Mouse (Mus musculus) adrenal gland, adult 2 months (tissue): Measurements from ENCODE around the gene Selenoo. TPM values are rescaled to one million over a fixed set of nuclear protein-coding genes. Genes with fewer than 3 reads are reported as not detected.

ENCODE experiments used
- DNase-seq: peaks from one replicate; pipeline ENCODE4 v3.0.0; 2021
- polyA plus RNA-seq: library from polyadenylated mRNA; depleted of rRNA; stranded (reverse); fragments of >200 nt; gene quantifications from 2 replicates; pipeline ENCODE4 v1.2.3, GENCODE M21; 2012
- total RNA-seq, 2 experiments: library from RNA; stranded (reverse); gene quantifications; 2 replicates each; pipeline ENCODE4 v1.2.3; 2021

Gene Selenoo
- total and polyA plus RNA-seq, 3 experiments: 37.0 to 120 (median 39.2) TPM

DNA sequence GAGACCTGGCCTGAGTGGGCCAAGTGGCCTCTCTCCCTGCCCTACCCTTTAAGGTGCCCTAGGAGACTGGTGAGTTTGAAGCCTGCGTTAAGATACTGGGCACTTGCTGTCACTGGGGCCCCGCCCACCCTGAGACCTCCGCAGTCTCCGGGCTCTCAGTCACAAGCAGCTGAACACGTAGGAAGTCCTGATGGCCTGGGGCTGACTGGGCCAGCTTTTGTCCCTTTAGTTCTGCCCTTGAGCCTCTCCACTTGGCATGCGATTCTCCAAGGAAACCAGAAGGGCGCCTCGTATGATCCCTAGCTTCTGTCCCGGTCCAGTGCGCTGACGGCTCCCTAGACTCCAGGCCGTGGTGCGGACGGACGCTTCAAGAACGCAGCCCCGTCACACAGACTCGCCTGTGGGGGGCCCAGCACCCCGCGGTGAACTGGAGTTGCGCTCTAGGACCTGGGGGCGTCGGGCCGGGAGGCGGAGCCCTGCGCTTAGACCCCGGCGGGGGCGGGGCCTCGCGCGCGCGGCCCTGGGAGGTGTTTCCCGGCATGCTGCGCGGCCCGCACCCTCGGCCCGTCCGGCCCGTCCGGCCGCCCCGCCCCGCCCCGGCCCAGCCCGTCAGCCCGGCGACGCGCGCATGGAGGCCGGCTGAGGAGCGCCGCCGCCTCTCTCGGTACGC lies 13.3 kb upstream of the Selenoo start:
- peak; percentile 96 for DNase-seq

GRCm38 (mm10) chr15:89076156-89076731 lies 12.6 kb upstream of the Selenoo start:
- DNase-seq: peak; percentile 84

DNA sequence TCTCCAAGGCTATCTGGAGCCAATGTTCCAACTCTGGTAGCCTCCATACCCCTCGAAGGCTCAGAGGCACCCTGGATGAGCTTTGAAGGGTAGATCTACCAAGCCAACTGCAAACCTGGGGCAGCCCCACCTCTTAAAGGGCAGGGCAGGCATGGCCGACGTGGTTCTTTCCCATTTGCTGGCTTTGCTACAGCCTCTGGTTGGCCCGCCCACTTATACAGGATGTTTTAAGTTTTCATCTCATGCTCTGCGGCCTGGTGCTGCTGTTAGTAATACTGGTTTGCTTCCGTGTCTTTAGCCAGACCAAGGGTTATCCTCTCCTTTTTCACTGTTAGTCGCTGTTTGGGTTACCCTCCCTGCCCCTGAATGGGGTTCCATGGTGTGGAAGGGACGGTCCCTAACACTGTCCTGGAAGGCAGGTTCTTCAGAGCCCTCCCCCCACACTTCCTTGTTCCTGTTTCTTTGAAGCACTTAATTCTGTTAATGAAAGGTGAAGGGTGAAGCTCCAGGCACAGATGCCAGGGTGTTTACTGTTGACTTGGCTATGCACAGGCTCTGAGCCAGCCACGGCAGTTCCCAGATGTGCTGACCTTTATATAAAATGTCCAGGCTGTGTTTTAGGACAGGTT lies 10.6 kb upstream of the Selenoo start:
- peak; percentile 57 for DNase-seq

- no peak for DNase-seq
Measured at GRCm38 (mm10) chr15:89083906-89084305, 5.0 kb upstream of the Selenoo start.

- DNase-seq: no peak
Measured at GRCm38 (mm10) chr15:89084826-89085225, 4.1 kb upstream of the Selenoo start.

DNA sequence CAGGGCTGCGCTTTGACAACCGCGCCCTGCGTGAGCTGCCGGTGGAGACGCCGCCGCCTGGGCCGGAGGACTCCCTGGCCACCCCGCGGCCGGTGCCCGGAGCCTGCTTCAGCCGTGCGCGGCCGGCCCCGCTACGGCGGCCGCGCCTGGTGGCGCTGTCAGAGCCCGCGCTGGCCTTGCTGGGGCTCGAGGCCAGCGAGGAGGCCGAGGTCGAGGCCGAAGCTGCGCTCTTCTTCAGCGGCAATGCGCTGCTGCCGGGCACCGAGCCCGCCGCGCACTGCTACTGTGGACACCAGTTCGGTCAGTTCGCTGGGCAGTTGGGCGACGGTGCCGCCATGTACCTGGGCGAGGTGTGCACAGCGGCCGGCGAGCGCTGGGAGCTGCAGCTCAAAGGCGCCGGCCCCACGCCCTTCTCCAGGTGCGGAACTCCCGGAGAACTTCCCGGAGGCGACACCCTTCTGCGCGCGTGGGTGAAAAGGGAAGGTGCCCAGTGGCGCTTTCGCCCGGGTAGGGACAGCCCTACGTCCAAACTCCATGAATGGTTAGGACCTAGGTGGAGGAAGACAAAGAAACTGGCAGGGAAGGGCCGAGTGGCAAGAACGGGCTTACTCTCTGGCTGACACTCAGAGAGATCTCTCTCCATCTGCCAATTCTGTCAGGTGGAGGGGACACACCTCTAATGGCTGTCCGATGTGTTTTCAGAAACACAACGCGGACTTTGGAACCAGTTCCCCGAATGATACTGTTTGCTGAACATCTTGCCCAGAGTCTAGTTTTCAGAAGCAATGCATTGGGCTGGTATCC lies 566 bp downstream of the Selenoo start:
- no peak for DNase-seq

- DNase-seq: no peak
Measured at GRCm38 (mm10) chr15:89090662-89091061, 1.8 kb downstream of the Selenoo start.

- no peak for DNase-seq
Measured at GRCm38 (mm10) chr15:89092181-89092580, 3.3 kb downstream of the Selenoo start.

GRCm38 (mm10) chr15:89097450-89097849 lies 8.6 kb downstream of the Selenoo start:
- no peak for DNase-seq

DNA sequence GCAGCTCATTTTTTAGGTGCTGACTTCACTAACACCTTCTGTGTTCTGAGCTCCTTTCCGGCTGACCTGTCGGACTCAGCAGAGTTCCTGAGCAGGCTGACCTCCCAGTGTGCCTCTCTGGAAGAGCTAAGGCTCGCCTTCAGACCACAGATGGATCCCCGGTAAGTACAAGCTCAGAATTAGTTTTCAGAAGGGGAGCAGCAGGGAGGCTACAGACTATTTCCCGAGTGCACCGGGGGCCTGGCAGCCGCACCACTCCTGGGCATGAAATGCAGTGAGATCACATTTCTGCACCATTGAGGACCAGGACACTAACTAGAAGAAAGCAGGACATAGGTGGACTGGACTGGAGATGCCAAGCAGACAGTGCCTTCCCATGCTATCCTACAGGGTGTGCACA lies 9.7 kb downstream of the Selenoo start:
- peak; percentile 3 for DNase-seq

DNA sequence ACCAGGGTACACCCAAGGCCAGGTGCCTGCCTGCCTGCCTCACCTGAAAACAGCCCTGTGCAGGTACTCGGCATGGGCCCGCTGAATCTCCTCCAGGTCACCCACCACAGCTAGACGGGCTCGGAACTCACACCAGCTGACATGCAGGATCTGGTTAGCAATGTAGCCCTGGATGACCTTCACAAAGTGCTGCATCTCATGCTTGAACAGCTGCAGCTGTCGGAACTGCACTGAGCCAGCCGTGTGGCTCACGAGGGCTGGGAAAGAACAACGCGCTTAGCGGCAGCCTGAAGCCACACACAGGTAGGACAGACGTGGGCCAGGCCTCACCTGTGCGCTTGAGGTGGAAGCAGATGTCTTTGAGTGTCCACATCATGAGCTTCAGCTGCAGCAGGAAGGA lies 11.9 kb downstream of the Selenoo start:
- DNase-seq: no peak

DNA sequence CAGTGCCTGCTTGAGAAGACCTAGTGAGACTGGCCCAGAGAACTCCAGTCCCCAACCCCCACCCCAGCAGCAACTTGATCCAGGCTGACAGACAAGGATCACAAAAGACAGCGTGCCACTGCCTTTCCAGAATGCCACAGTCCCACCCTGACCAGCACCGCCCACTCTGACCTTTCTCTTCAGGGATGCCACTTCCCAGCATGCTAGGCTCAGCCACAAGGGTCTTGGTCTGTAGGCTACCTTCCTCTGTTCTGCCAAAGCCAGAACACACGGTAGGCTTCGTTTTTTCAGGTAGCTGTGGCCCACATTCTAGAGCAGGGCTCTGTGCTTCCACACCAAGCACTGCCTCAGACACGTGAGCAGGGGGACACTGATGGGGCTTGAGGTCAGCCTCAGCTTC lies 13.8 kb downstream of the Selenoo start:
- no peak for DNase-seq

DNA sequence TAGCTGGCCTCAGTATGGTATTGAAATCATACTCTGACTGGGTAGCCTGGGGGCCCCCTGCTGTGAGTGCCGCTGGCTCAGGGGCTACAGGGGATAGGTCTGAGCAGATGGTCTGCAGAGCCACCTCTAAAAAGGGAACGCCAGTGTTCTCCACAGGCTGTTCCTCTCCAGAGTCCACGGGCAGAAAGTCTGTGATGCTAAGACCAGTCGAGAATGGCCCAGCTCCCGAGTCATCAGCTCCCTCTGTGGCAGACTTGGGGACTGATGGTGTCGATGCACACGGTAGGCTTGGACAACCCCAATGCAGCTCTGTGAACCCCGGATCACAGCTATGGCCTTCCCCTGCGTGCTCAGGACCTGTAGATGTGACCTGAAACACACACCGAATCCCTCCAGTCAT lies 15.0 kb downstream of the Selenoo start:
- no peak for DNase-seq

DNA sequence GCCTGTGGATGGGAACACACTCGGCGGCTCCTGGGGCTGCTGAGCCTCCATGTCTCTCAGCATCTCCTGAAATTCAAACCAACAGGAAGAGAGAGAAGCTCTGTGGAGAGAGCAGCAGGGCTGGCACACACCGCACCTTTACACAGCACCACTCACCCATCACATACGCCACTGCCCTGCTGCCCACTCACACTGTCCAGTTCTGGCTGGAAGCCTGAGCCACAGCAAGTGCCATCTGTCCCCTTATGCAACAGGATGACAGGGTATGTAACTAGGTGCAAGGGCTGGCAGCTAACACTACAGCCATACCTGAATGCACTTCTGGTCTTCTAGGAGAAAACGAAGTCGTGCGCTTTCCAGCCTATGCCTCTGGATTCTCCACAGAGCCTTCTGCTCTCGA lies 15.5 kb downstream of the Selenoo start:
- DNase-seq: no peak

DNA sequence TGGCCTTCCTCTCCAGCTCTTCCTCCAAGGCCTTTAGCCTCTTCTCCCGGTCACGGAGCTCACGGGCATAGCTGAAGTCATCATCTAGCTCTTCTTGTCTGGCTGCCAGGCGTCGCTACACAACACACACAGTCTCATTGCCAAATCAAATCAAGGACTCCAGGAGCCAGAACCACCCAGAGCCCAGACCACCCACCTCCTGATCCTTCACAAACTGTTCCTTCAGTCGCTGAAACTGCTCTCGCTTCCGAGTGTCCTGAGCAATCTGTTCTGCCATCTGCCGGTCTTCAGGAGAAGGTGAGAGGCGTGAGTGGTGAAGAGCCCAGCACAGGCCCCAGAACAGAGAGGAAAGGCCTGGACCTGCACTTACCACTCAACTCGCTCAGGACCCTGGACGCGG lies 17.2 kb downstream of the Selenoo start:
- DNase-seq: no peak

DNA sequence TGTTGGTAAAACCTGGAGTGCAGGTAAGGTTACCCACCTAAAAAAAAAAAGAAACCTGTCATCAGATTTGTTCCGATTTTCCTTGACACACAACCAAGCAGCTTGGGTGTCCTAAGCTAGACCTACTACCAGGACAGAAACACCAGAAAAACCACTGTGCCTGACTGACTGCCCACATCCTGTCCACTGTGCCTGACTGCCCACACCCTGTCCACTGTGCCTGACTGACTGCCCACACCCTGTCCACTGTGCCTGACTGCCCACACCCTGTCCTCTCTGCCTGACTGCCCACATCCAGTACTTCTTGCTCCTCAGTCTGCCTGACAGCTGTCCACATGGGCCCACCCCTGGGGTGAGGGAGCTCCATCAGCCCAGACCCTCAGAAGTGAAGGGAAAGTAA lies 18.1 kb downstream of the Selenoo start:
- DNase-seq: no peak

GRCm38 (mm10) chr15:89110147-89110546 lies 21.3 kb downstream of the Selenoo start:
- peak; percentile 80 for DNase-seq

DNA sequence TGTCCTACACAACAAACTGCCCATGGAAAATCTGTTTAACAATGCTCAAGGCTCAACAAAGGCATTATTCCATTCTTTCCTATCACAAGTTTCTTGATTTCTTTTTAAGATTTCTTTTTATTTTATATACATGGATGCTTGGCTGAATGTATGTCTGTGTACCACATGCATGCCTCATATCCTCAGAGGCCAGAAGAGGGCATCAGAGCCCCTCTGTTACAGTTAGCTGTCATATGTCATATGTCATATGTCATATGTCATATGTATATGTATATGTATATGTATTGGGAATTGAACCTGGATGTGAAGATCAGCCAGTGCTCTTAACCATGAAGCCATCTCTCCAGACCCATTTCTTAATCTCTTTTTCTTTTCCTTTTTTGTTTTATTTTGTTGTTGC lies 29.1 kb downstream of the Selenoo start:
- DNase-seq: no peak

GRCm38 (mm10) chr15:89122649-89123366 lies 33.9 kb downstream of the Selenoo start, which contains the start of gene Tubgcp6:
Tubgcp6 (minus strand) TSS chr15:89123112.
- peak; percentile 96 for DNase-seq

DNA sequence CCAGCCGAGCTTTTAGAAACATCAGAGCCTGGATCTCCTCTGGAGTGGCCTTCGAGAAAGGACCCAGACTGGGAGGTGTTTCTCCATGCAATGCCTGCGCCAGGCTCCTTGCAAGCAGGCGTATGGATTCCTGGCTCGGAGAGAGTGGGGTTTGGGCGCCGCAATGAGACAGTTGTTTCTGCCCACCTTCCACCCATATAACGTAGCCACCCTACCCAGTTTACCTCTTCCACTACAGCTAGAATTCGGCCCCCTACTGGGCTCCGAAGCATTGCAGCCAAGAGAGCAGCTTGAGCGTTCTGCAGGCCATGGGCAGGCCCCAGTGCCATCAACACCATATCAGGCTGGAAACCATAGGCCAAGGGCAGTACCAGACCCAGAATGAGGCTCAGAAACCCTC lies 34.7 kb downstream of the Selenoo start:
- DNase-seq: no peak

DNA sequence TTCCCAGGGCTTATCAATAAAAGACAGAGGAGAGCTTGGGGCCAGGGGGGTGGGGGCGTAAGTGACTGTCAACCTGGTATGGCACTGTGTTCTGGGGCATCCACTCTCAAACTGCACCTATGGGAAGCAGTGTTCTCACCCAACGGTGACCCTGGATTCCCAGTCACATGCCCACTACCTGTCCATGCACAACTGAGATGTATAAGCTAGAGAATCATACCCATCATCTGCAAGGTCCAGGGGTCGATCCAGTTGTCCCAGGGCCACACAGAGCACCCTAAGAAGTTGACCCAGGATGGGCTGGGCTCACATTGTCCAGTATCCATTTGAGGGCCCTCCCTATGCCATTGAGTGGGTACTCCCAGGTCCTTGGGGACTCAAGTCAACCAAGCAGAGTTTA lies 35.4 kb downstream of the Selenoo start:
- DNase-seq: no peak

GRCm38 (mm10) chr15:89125351-89125750 lies 36.5 kb downstream of the Selenoo start:
- DNase-seq: no peak
